Mouse (Mus musculus): Measurements from ENCODE around the gene Prdx1.
"Not testable (repeated sequence)": the region's sequence is repeated elsewhere in the genome, so short reads cannot be mapped to it uniquely, and the experiment has no call there.

The Prdx1 gene

GRCm38 (mm10) chr4:116677808-116678207, 7.5 kb upstream of the Prdx1 start:
- DNase-seq (ENCODE audit: low spot score in 2 of 2) = no peak

GRCm38 (mm10) chr4:116679141-116679540, 6.2 kb upstream of the Prdx1 start:
- no peak for DNase-seq (ENCODE audit: low spot score in 2 of 2)

DNA sequence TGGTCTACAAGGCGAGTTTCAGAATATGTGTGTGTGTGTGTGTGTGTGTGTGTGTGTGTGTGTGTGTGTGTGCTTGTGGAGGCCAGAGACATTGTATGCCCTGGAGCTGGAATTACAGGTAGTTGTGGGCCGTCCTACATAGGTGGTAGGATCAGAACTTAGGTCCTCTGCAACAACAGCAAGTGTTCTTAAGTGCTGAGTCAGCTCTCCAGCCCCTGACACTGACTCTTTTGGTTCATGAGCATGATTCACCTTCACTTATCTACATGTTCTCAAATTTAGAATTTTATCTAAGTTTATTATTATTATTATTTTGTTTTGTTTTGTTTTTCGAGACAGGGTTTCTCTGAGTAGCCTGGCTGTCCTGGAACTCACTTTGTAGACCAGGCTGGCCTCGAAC, 4.8 kb upstream of the Prdx1 start:
- not testable (repeated sequence) for DNase-seq (ENCODE audit: low spot score in 2 of 2)

GRCm38 (mm10) chr4:116683957-116684356, 1.4 kb upstream of the Prdx1 start:
- no peak for DNase-seq (ENCODE audit: low spot score in 2 of 2)

DNA sequence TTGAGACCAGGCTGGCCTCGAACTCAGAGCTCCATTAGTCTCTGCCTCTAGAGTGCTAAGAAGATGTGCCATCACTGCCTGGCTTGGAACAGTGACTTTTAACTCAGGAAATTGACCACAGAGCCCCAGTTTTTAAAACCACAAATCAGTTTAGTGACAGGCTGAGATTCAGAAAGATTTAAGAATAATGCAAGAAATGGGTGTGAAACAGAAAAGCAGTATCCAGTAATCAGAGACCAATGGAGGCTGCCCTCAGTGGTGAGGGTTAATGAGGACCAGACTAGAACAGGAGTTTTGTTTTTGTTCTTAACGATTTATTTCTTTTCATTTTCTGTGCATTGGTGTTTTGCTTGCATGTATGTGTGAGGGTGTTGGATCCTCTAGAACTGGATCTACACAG, 679 bp upstream of the Prdx1 start:
- no peak for DNase-seq (ENCODE audit: low spot score in 2 of 2)

- DNase-seq (ENCODE audit: low spot score in 2 of 2) = no peak
Observed at GRCm38 (mm10) chr4:116687041-116687440, 1.7 kb downstream of the Prdx1 start.

GRCm38 (mm10) chr4:116689309-116689876, 4.0 kb downstream of the Prdx1 start:
- DNase-seq (ENCODE audit: low spot score in 2 of 2) = no peak

DNA sequence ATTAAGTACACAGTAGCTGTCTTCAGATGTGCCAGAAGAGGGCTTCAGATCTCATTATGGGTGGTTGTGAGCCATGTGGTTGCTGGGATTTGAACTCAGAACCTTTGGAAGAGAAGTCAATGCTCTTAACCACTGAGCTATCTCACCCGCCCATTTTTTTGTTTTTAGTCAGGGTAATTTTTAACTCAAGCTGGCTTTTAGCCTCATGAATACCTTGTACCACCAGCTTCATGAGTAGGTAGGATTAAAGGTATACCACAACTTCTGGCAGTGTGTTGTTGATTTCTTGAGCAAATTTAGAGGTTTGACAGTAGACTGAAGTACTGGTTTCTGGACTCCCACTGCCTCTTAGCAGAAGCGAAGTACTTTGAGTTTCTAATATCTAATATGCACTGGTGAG, 6.8 kb downstream of the Prdx1 start:
- DNase-seq (ENCODE audit: low spot score in 2 of 2) = no peak

GRCm38 (mm10) chr4:116693785-116694184, 8.4 kb downstream of the Prdx1 start:
- no peak for DNase-seq (ENCODE audit: low spot score in 2 of 2)

- DNase-seq (ENCODE audit: low spot score in 2 of 2) = no peak
Observed at GRCm38 (mm10) chr4:116698693-116699342, 13.5 kb downstream of the Prdx1 start.

GRCm38 (mm10) chr4:116700964-116701363, 15.6 kb downstream of the Prdx1 start:
- no peak for DNase-seq (ENCODE audit: low spot score in 2 of 2)

- peak; percentile 46 to 75 for DNase-seq (ENCODE audit: low spot score in 2 of 2)
Observed at GRCm38 (mm10) chr4:116703804-116704203, 18.5 kb downstream of the Prdx1 start.

GRCm38 (mm10) chr4:116707666-116708065, 22.3 kb downstream of the Prdx1 start:
- no peak for DNase-seq (ENCODE audit: low spot score in 2 of 2)

DNA sequence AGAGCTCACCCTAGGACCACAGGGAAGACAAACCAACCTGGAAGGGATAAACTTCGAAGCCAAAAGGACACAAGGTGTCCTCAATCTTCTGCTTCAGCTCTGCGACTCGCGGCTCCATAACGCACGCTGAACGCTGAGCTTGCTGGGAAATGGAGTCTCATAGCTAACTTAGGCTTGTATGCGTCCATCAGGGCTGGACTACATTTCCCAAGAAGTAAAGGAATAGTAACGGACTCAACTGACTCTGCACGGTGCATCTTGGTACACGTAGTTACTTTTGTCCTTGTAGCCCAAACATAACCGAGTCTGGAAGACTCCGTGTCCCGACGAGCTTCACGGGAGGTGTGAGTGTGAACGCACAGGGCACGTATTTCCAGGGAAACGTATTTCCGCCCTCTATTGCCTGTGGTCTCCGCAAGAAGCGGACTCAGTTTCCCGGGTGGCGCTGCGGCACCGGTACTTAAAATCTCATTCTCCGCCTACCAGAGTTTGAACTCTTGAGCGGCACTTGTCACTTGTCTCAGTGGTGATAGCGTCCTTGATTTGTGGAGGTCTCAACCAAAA, 22.9 kb downstream of the Prdx1 start, which contains the start of the genes Mmachc and Ccdc163:
TSS of gene Mmachc (minus strand) at position 206 of the 564 bp plus-strand sequence.
TSS of gene Ccdc163 (plus strand) at position 309 of the 564 bp plus-strand sequence.
- DNase-seq (ENCODE audit: low spot score in 2 of 2) = peak; percentile 53 to 90

DNA sequence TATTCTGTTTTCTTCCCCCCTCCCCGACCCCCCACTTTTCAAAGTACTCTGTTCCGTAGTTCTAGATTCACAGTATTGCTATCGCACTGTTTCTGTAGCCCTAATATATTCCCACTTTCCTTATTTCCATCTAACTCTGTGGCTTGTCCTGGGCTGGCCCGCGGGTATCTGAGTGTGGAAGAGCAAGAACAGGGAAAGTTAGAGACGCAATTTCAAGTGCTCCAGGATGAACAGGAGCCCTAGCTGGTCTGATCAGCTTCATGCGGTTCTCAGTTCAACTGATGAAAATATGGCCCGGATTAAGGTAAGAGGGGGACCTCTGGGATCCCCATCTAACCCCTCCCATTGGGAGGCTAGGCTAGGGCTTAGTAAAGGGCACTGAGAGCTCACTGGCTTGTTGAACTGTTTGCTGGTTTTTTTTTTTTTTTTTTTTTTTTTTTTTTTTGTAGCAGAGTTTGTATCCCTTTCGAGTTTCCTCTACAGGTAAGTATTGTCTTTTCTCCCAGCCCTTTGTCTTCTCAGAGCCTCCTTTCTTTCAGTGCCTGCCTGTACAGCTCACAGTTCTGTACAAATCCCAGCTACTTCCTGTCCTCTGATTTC, 23.5 kb downstream of the Prdx1 start:
- no peak for DNase-seq (ENCODE audit: low spot score in 2 of 2)

GRCm38 (mm10) chr4:116710154-116710553, 24.8 kb downstream of the Prdx1 start:
- no peak for DNase-seq (ENCODE audit: low spot score in 2 of 2)

GRCm38 (mm10) chr4:116712536-116712935, 27.2 kb downstream of the Prdx1 start:
- no peak for DNase-seq (ENCODE audit: low spot score in 2 of 2)

DNA sequence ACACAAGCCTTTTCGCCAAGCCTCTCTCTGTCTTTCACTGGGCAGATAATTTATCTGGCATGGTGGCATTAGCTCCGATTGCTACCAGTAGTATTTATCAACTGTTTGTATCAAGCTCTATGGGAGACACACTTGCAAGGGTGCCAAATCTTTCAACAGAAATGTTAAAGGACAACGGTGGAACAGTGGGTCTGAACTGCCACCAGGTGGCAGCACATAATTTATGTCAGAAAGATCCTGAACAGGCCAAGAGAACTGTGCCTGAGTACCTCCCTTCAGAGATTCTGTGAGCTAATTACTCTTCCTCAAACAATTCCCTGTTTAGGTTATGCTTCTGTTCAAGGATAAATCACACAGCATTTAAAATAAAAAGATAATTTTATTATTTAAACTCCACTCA, 34.1 kb downstream of the Prdx1 start:
- peak; percentile 19 to 53 for DNase-seq (ENCODE audit: low spot score in 2 of 2)

- DNase-seq (ENCODE audit: low spot score in 2 of 2) = peak; percentile 76 to 90
Observed at GRCm38 (mm10) chr4:116720343-116721097, 35.2 kb downstream of the Prdx1 start, which contains the start of gene Tesk2. TSS of gene Tesk2 (plus strand) at chr4:116720948.

DNA sequence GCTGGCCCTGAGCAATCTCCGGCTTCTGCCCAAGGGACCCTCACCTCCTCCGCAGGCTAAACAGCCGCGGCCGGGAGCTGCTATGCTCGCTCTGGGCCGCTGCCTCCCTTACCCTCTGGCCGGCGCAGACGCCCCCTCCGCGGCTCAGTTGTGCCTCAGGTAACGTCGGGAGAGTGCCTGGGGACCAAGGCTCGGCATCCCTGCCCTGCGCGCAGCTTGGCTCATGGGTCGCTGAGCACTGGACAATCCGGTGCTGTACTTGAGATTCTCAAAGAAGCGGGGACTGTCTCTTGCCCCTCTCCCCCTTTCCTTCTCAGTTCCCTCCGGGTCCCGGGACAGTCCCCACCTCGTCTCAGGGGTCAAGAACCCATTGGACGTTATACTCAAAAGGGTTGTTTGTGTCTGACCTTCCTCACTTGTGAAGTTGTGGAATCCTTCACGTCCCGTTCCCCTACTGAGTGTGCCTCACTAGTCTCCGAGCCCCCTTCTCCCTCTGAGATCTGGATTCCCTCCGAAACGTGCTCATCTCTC, 35.8 kb downstream of the Prdx1 start:
- DNase-seq (ENCODE audit: low spot score in 2 of 2) = no peak

- no peak for DNase-seq (ENCODE audit: low spot score in 2 of 2)
Observed at GRCm38 (mm10) chr4:116722230-116722629, 36.9 kb downstream of the Prdx1 start.

DNA sequence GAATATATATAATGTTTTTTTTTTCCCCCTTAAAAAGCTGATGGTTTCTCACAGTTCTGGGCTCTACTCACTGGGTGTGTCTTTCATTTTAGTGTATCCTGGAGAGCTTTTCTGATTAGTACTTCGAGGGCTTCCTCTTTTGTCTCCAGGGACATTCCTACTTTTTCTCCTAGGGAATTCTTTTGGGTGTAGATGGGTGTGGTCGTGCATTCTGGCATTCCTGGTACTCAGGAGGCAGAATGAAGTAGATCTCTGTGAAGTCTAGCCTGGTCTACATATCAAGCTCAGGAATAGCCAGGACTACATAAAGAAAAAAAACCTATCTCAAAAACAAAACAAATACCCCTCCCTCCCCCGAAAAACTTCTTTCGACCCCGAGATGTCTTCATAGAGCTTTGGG, 40.1 kb downstream of the Prdx1 start:
- no peak for DNase-seq (ENCODE audit: low spot score in 2 of 2)

All from urinary bladder, adult 18-20 months (tissue).